Mouse (Mus musculus): ENCODE measurements around the gene Shank2.
A peak's percentile ranks its signal among the peaks of the same experiment; 100 is the strongest.

Shank2 gene

GRCm38 (mm10) chr7:144415795-144416194, 414.1 kb downstream of the Shank2 start:
- DNase-seq (ENCODE audit: extremely low read depth, low read depth), result no peak

GRCm38 (mm10) chr7:144417234-144417633, 415.5 kb downstream of the Shank2 start:
- DNase-seq (ENCODE audit: extremely low read depth, low read depth), result no peak

GRCm38 (mm10) chr7:144417644-144418343, 416.1 kb downstream of the Shank2 start:
- DNase-seq (ENCODE audit: extremely low read depth, low read depth), result no peak

- DNase-seq (ENCODE audit: extremely low read depth, low read depth), result no peak
Observed at GRCm38 (mm10) chr7:144420552-144420951, 418.8 kb downstream of the Shank2 start.

GRCm38 (mm10) chr7:144421478-144421877, 419.8 kb downstream of the Shank2 start:
- DNase-seq (ENCODE audit: extremely low read depth, low read depth), result no peak

- DNase-seq (ENCODE audit: extremely low read depth, low read depth), result no peak
Observed at GRCm38 (mm10) chr7:144425953-144426352, 424.2 kb downstream of the Shank2 start.

- DNase-seq (ENCODE audit: extremely low read depth, low read depth), result no peak
Observed at GRCm38 (mm10) chr7:144426594-144426993, 424.9 kb downstream of the Shank2 start.

GRCm38 (mm10) chr7:144427460-144427859, 425.7 kb downstream of the Shank2 start:
- DNase-seq (ENCODE audit: extremely low read depth, low read depth), result no peak

- no peak for DNase-seq (ENCODE audit: extremely low read depth, low read depth)
Observed at GRCm38 (mm10) chr7:144432920-144433319, 431.2 kb downstream of the Shank2 start.

GRCm38 (mm10) chr7:144438811-144439210, 437.1 kb downstream of the Shank2 start:
- no peak for DNase-seq (ENCODE audit: extremely low read depth, low read depth)

- DNase-seq (ENCODE audit: extremely low read depth, low read depth), result no peak
Observed at GRCm38 (mm10) chr7:144441466-144441865, 439.7 kb downstream of the Shank2 start.

- no peak for DNase-seq (ENCODE audit: extremely low read depth, low read depth)
Observed at GRCm38 (mm10) chr7:144441976-144442375, 440.2 kb downstream of the Shank2 start.

GRCm38 (mm10) chr7:144444788-144445187, 443.1 kb downstream of the Shank2 start:
- DNase-seq (ENCODE audit: extremely low read depth, low read depth), result no peak

GRCm38 (mm10) chr7:144447146-144447545, 445.4 kb downstream of the Shank2 start:
- DNase-seq (ENCODE audit: extremely low read depth, low read depth), result peak; percentile 79

GRCm38 (mm10) chr7:144448186-144448585, 446.5 kb downstream of the Shank2 start:
- DNase-seq (ENCODE audit: extremely low read depth, low read depth), result no peak

GRCm38 (mm10) chr7:144449637-144450570, 448.2 kb downstream of the Shank2 start:
- DNase-seq (ENCODE audit: extremely low read depth, low read depth), result no peak

- no peak for DNase-seq (ENCODE audit: extremely low read depth, low read depth)
Observed at GRCm38 (mm10) chr7:144450661-144451060, 448.9 kb downstream of the Shank2 start.

GRCm38 (mm10) chr7:144458881-144459280, 457.2 kb downstream of the Shank2 start:
- no peak for DNase-seq (ENCODE audit: extremely low read depth, low read depth)

- no peak for DNase-seq (ENCODE audit: extremely low read depth, low read depth)
Observed at GRCm38 (mm10) chr7:144461246-144461902, 459.6 kb downstream of the Shank2 start.

GRCm38 (mm10) chr7:144462577-144462976, 460.8 kb downstream of the Shank2 start:
- DNase-seq (ENCODE audit: extremely low read depth, low read depth), result no peak

- no peak for DNase-seq (ENCODE audit: extremely low read depth, low read depth)
Observed at GRCm38 (mm10) chr7:144468741-144469140, 467.0 kb downstream of the Shank2 start.

- no peak for DNase-seq (ENCODE audit: extremely low read depth, low read depth)
Observed at GRCm38 (mm10) chr7:144469181-144469641, 467.5 kb downstream of the Shank2 start.

Measured in MEL-GATA-1-ER (cell line).